ENCODE assay signal across 8 mouse cellular contexts in genomic region chr1:133023723-133024122, GRCm38 (mm10). TPM values are rescaled to one million over a fixed set of nuclear protein-coding genes. Genes with fewer than 3 reads are reported as not detected.
DNase-seq lines count a peak whose midpoint lies in the region; ATAC-seq and TF ChIP-seq lines count a peak whose summit lies in the region.
"Not testable (repeated sequence)": the region's sequence is repeated elsewhere in the genome, so short reads cannot be mapped to it uniquely, and the experiment has no call there.

No protein-coding gene starts in this region.

- peaks cover 65% of the 10 kb centered on the region for H3K4me1 ChIP-seq in E14TG2a.4 (replicated peaks; ENCODE audit: low read depth, low read length)
- peaks cover 20% of the 10 kb centered on the region for H3K4me1 ChIP-seq in embryonic facial prominence, embryonic 15.5 days
- H3K4me1 ChIP-seq in hindbrain, embryonic 13.5 days (replicated peaks), result peaks cover 15% of the 10 kb centered on the region
- not testable (repeated sequence) for H3K4me1 ChIP-seq in kidney, embryonic 16.5 days (ENCODE audit: insufficient read depth, low read length); midbrain, embryonic 12.5 days; small intestine, adult 2 months (ENCODE audit: control insufficient read depth, insufficient read depth, insufficient read length, low read length)
- H3K4me1 ChIP-seq in liver, embryonic 15.5 days (replicated peaks), result peaks cover 46% of the 10 kb centered on the region

- H3K4me2 ChIP-seq in embryonic facial prominence, embryonic 15.5 days (replicated peaks), result peak overlapping the region; percentile 63
- peak overlapping the region; percentile 62 for H3K4me2 ChIP-seq in hindbrain, embryonic 13.5 days
- peak overlapping the region; percentile 60; the same call in 1 of the 2 replicates for H3K4me2 ChIP-seq in kidney, embryonic 16.5 days (replicated peaks; ENCODE audit: low read depth, low read length)
- peak overlapping the region; percentile 73 for H3K4me2 ChIP-seq in liver, embryonic 15.5 days
- peak overlapping the region; percentile 64; the same call in 1 of the 2 replicates for H3K4me2 ChIP-seq in midbrain, embryonic 12.5 days (replicated peaks)

- H3K9me3 ChIP-seq in E14TG2a.4 (ENCODE audit: low read length); embryonic facial prominence, embryonic 15.5 days (replicated peaks); hindbrain, embryonic 13.5 days; kidney, embryonic 16.5 days (ENCODE audit: low read length); liver, embryonic 15.5 days (replicated peaks); midbrain, embryonic 12.5 days: not testable (repeated sequence)

- H3K27me3 ChIP-seq in E14TG2a.4 (ENCODE audit: insufficient read depth, low read length); embryonic facial prominence, embryonic 15.5 days; hindbrain, embryonic 13.5 days; kidney, embryonic 16.5 days (ENCODE audit: insufficient read depth, low read length); liver, embryonic 15.5 days; midbrain, embryonic 12.5 days; small intestine, adult 2 months (ENCODE audit: control insufficient read depth, insufficient read depth, low read length): not testable (repeated sequence)

- TF ChIP-seq CTCF in E14TG2a.4 (conservative IDR thresholded peaks at IDR 0.05; ENCODE audit: low read length); small intestine, adult 2 months (IDR thresholded peaks at IDR 0.05; ENCODE audit: extremely low read depth, insufficient read length, insufficient replicate concordance, low read depth, low read length): not testable (repeated sequence)

- DNase-seq in heart, adult 11 months, result peak; percentile 84

- not testable (repeated sequence) for H3K27ac ChIP-seq in embryonic facial prominence, embryonic 15.5 days (replicated peaks); hindbrain, embryonic 13.5 days; kidney, embryonic 16.5 days (ENCODE audit: low read length); liver, embryonic 15.5 days (replicated peaks); midbrain, embryonic 12.5 days (replicated peaks); small intestine, adult 2 months (ENCODE audit: insufficient read depth, low read depth, low read length)

- H3K4me3 ChIP-seq in E14TG2a.4 (replicated peaks; ENCODE audit: low read length), result peak overlapping the region; percentile 91
- peak overlapping the region; percentile 92; the same call in 1 of the 2 replicates for H3K4me3 ChIP-seq in embryonic facial prominence, embryonic 15.5 days (replicated peaks)
- not testable (repeated sequence) for H3K4me3 ChIP-seq in hindbrain, embryonic 13.5 days; kidney, embryonic 16.5 days (ENCODE audit: low read length); midbrain, embryonic 12.5 days
- peak overlapping the region; percentile 74 for H3K4me3 ChIP-seq in liver, embryonic 15.5 days (replicated peaks)
- H3K4me3 ChIP-seq in small intestine, adult 2 months (ENCODE audit: low read depth, low read length), result peak overlapping the region; percentile 34; the same call in 1 of the 2 replicates

- H3K36me3 ChIP-seq in E14TG2a.4 (ENCODE audit: insufficient read depth, low read length); embryonic facial prominence, embryonic 15.5 days; hindbrain, embryonic 13.5 days; kidney, embryonic 16.5 days (ENCODE audit: insufficient read depth, low read length); midbrain, embryonic 12.5 days; small intestine, adult 2 months (ENCODE audit: control insufficient read depth, insufficient read depth, low read length): not testable (repeated sequence)
- H3K36me3 ChIP-seq in liver, embryonic 15.5 days (replicated peaks), result peaks cover 11% of the 10 kb centered on the region

- 87% methylated on average over 3 of the region's 3 CpGs for WGBS in embryonic facial prominence, embryonic 15.5 days
- WGBS in hindbrain, embryonic 13.5 days, result 94% methylated on average over 3 of the region's 3 CpGs
- 95% methylated on average over 3 of the region's 3 CpGs for WGBS in kidney, embryonic 16.5 days
- 47% methylated on average over 3 of the region's 3 CpGs for WGBS in liver, embryonic 15.5 days (ENCODE audit: insufficient replicate concordance)
- WGBS in midbrain, embryonic 12.5 days, result 92% methylated on average over 3 of the region's 3 CpGs
- WGBS in small intestine, adult 2 months, result 54% methylated on average over 3 of the region's 3 CpGs

- TF ChIP-seq POLR2A in small intestine, adult 2 months (IDR thresholded peaks at IDR 0.05; ENCODE audit: low read depth, low read length), result not testable (repeated sequence)

- not testable (repeated sequence) for H3K9ac ChIP-seq in embryonic facial prominence, embryonic 15.5 days; kidney, embryonic 16.5 days (replicated peaks; ENCODE audit: low read length); midbrain, embryonic 12.5 days (replicated peaks)
- H3K9ac ChIP-seq in hindbrain, embryonic 13.5 days, result 0 out of 2 replicates have a peak overlapping the region, but pooled peaks have one; percentile 93
- peak overlapping the region; percentile 82; the same call in 1 of the 2 replicates for H3K9ac ChIP-seq in liver, embryonic 15.5 days

- ATAC-seq in embryonic facial prominence, embryonic 15.5 days (ENCODE audit: insufficient number of reproducible peaks, low FRiP score, low TSS enrichment, low read depth); hindbrain, embryonic 13.5 days (ENCODE audit: low FRiP score); kidney, embryonic 16.5 days (ENCODE audit: low FRiP score, low TSS enrichment); liver, embryonic 15.5 days (ENCODE audit: insufficient read depth); midbrain, embryonic 12.5 days (ENCODE audit: low FRiP score, low read depth): not testable (repeated sequence)

RNA-seq across cellular contexts. Expression of gene Mdm4, which starts 6.6 kb away (rescaled TPM):
- polyA plus RNA-seq in embryonic facial prominence, embryonic 15.5 days (2015; fragmentation: Nextera tagmentation; extraction: Ambion mirVana), result 33.5 and 42.3 TPM in 2 replicates
- 41.5 and 48.0 TPM in 2 replicates for polyA plus RNA-seq in hindbrain, embryonic 13.5 days (2015; fragmentation: Nextera tagmentation; extraction: Ambion mirVana)
- 27.2 and 29.0 TPM in 2 replicates for polyA plus RNA-seq in kidney, embryonic 16.5 days (2015; fragmentation: Nextera tagmentation; extraction: Ambion mirVana)
- polyA plus RNA-seq in liver, embryonic 15.5 days (2015; fragmentation: Nextera tagmentation; extraction: Ambion mirVana), result 14.1 and 15.7 TPM in 2 replicates
- 50.1 and 56.4 TPM in 2 replicates for polyA plus RNA-seq in midbrain, embryonic 12.5 days (2016; fragmentation: Nextera tagmentation; extraction: Ambion mirVana)
- 6.1 and 11.2 TPM in 2 replicates for polyA plus RNA-seq in small intestine, adult 2 months (2012; rRNA removed)

RNA-seq across cellular contexts. Expression of gene Pik3c2b, which starts 21.7 kb away (rescaled TPM):
- 6.2 and 8.1 TPM in 2 replicates for polyA plus RNA-seq in embryonic facial prominence, embryonic 15.5 days (2015; fragmentation: Nextera tagmentation; extraction: Ambion mirVana)
- polyA plus RNA-seq in hindbrain, embryonic 13.5 days (2015; fragmentation: Nextera tagmentation; extraction: Ambion mirVana), result 14.6 and 15.3 TPM in 2 replicates
- polyA plus RNA-seq in kidney, embryonic 16.5 days (2015; fragmentation: Nextera tagmentation; extraction: Ambion mirVana), result 5.1 and 5.8 TPM in 2 replicates
- polyA plus RNA-seq in liver, embryonic 15.5 days (2015; fragmentation: Nextera tagmentation; extraction: Ambion mirVana), result 0.77 TPM in 2 replicates
- 21.3 and 21.7 TPM in 2 replicates for polyA plus RNA-seq in midbrain, embryonic 12.5 days (2016; fragmentation: Nextera tagmentation; extraction: Ambion mirVana)
- 13.2 and 23.9 TPM in 2 replicates for polyA plus RNA-seq in small intestine, adult 2 months (2012; rRNA removed)
